Mouse (Mus musculus) heart, embryonic 13.5 days (tissue): ENCODE results near the gene Fev. TPM values are rescaled to one million over a fixed set of nuclear protein-coding genes. Genes with fewer than 3 reads are reported as not detected.

Experiments used
- ATAC-seq: fragments of 200-750 bp; cut with Nextera tagmentation; 2 replicates; pipeline ENCODE4 v1.8.0; 2017; ENCODE audit warnings: moderate TSS enrichment; ENCODE audit not compliant: insufficient number of reproducible peaks, low FRiP score, low TSS enrichment; ENCODE audit errors: extremely low read depth
- H3K27ac ChIP-seq: fragments of 300-500 bp; sonication (generic); replicated peaks from 2 replicates; pipeline ENCODE4 v1.5.1; 2015; ENCODE audit warnings: moderate library complexity, mild to moderate bottlenecking, inconsistent platforms
- H3K27me3 ChIP-seq: fragments of 300-500 bp; sonication (generic); replicated peaks from 2 replicates; pipeline ENCODE4 v1.6.1; 2015; ENCODE audit warnings: mild to moderate bottlenecking, inconsistent platforms
- H3K36me3 ChIP-seq: fragments of 300-500 bp; sonication (generic); 2 replicates; pipeline ENCODE4 v1.6.1; 2015; ENCODE audit warnings: mild to moderate bottlenecking, inconsistent platforms
- H3K4me1 ChIP-seq: fragments of 300-500 bp; sonication (generic); 2 replicates; pipeline ENCODE4 v1.6.1; 2015; ENCODE audit warnings: inconsistent platforms
- H3K4me2 ChIP-seq: fragments of 300-500 bp; sonication (generic); 2 replicates; pipeline ENCODE4 v1.6.1; 2015; ENCODE audit warnings: inconsistent platforms, mild to moderate bottlenecking, moderate library complexity
- H3K4me3 ChIP-seq: fragments of 300-500 bp; sonication (generic); 2 replicates; pipeline ENCODE4 v1.5.1; 2015; ENCODE audit warnings: moderate library complexity, mild to moderate bottlenecking, inconsistent platforms
- H3K9ac ChIP-seq: fragments of 300-500 bp; sonication (generic); 2 replicates; pipeline ENCODE4 v1.6.1; 2015; ENCODE audit warnings: inconsistent platforms, mild to moderate bottlenecking, moderate library complexity
- H3K9me3 ChIP-seq: fragments of 300-500 bp; sonication (generic); 2 replicates; pipeline ENCODE4 v1.6.1; 2016; ENCODE audit warnings: inconsistent platforms
- WGBS: fragments of 180-500 bp; shearing (Covaris S2); methylation state at CpG from one replicate; pipeline ENCODE4 v1.1.7; 2015; ENCODE audit warnings: mixed read lengths; 5-methylcytosine and 5-hydroxymethylcytosine counted together
- polyA plus RNA-seq: library from polyadenylated mRNA; unstranded; fragments of >200 nt; fragmentation: Nextera tagmentation; extraction: Ambion mirVana; gene quantifications from 2 replicates; pipeline ENCODE4 v1.2.1, GENCODE M21; 2015

Fev gene
- polyA plus RNA-seq, 1 experiment from 2014 or later = 0.90 TPM

DNA sequence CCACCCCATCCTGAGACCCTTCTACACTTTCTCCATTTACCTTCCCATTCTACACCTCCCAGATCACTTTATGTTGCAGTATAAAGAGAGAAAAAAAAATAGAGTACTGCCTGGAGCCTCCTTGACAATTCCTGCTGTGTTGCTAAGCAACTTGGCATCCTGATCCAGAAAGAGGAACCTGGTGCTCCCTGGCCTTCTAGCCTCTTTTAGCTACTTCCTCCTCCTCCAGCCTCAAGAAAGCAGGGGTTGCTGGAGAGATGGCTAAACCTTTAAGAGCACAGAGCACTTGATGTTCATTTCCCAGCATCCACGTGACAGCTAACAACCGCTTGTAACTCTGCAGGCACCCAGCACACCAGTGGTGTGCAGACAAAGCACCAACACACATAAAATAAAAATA lies 13.0 kb downstream of the Fev start:
- no peak overlapping the region for H3K27ac ChIP-seq
- no peaks in the 10 kb centered on the region for H3K9me3 ChIP-seq
- H3K4me1 ChIP-seq = no peaks in the 10 kb centered on the region
- peaks cover 88% of the 10 kb centered on the region for H3K27me3 ChIP-seq
- no peaks in the 10 kb centered on the region for H3K36me3 ChIP-seq
- no peak for ATAC-seq
- H3K9ac ChIP-seq = no peak overlapping the region
- H3K4me2 ChIP-seq = no peak overlapping the region
- no peak overlapping the region for H3K4me3 ChIP-seq
- 58% methylated on average over 2 of the region's 2 CpGs for WGBS

DNA sequence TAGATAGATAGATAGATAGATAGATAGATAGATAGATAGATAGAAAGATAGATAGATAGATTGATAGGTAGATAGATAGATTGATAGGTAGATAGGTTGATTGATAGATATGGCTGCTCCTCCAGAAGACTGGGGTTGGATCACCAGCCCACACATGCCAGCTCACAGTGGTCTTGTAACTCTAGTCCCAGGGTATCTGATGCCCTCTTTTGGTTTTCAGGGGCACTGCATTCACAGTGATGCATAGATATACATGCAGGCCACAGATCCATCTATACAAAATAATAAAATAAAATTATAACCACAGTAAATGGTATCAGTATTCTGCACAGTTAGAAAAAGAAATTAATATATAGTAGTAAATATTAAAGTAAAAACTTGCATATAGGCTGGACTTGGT lies 23.4 kb downstream of the Fev start:
- Histone ChIP-seq H3K4me3 (no peak overlapping the region), H3K9me3 (no peaks in the 10 kb centered on the region), H3K9ac (no peak overlapping the region), H3K4me1 (peaks cover 14% of the 10 kb centered on the region), H3K27ac (no peak overlapping the region), H3K27me3 (peaks cover 67% of the 10 kb centered on the region), H3K36me3 (no peaks in the 10 kb centered on the region), H3K4me2 (no peak overlapping the region)
- no peak for ATAC-seq

DNA sequence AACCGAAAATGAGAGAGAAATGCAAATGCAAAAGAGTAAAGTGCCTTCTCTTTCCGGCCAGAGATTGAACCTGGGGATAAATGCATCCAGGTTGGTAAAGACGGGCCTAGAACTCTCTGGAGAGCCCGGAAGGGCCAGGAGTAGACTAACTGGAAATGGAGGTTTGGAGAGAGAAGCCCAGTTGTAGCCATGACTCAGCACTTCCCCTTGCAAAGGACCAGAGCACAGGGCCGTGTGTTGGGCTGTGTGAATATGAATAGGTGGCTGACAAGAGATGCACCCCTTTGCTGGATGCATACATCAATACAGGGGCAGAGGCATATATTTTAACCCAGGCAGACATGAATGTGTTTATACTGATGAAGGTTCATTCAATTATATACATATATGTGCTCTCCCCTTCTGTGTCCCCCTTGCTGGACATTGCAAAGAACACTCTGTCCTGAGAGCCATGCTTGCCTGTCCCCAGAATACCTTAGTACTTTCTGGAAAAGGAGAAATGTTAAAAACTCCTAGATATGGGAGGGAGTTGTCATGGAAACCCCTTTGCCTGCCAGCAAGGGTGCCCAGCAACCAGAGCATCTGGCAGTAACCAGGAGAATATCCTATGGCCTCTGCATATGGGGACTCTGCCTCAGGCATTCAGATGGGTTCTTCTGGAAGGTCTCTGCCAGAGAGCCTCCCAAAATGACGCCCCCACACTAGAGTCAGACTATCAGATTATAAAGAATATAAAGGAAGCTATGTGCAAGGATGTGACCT lies 25.8 kb downstream of the Fev start:
- WGBS = 36% methylated on average over 6 of the region's 6 CpGs
- H3K9ac ChIP-seq = no peak overlapping the region
- no peak for ATAC-seq
- H3K9me3 ChIP-seq = no peaks in the 10 kb centered on the region
- no peak overlapping the region for H3K4me2 ChIP-seq
- no peak overlapping the region for H3K4me3 ChIP-seq
- H3K36me3 ChIP-seq = no peaks in the 10 kb centered on the region
- H3K4me1 ChIP-seq = peaks cover 32% of the 10 kb centered on the region
- peaks cover 83% of the 10 kb centered on the region for H3K27me3 ChIP-seq
- H3K27ac ChIP-seq = no peak overlapping the region

DNA sequence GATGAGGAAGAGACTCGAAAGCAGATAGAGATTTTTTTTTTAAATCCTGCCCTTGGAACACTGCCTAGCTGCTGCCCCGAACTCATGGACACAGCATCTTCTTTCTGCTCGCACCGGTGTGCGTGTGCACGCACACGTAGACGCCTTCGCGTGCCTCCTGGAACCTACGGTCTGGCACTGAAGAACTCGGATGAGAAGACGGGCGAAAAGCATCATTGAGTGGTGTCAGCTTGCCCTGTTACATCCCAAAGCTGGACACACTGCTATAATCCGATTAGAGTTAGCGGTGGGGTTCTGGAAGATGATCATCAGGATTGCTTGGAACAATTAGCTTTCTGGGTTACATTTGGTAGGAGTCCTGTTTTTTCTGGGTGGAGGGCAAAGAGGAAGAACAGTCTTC lies 26.4 kb downstream of the Fev start:
- no peaks in the 10 kb centered on the region for H3K36me3 ChIP-seq
- H3K27me3 ChIP-seq = peaks cover 89% of the 10 kb centered on the region
- peaks cover 35% of the 10 kb centered on the region for H3K4me1 ChIP-seq
- H3K4me2 ChIP-seq = peak overlapping the region; percentile 64
- H3K9ac ChIP-seq = no peak overlapping the region
- no peaks in the 10 kb centered on the region for H3K9me3 ChIP-seq
- ATAC-seq = no peak
- no peak overlapping the region for H3K27ac ChIP-seq
- WGBS = 8% methylated on average over 16 of the region's 16 CpGs
- H3K4me3 ChIP-seq = peak overlapping the region; percentile 43

DNA sequence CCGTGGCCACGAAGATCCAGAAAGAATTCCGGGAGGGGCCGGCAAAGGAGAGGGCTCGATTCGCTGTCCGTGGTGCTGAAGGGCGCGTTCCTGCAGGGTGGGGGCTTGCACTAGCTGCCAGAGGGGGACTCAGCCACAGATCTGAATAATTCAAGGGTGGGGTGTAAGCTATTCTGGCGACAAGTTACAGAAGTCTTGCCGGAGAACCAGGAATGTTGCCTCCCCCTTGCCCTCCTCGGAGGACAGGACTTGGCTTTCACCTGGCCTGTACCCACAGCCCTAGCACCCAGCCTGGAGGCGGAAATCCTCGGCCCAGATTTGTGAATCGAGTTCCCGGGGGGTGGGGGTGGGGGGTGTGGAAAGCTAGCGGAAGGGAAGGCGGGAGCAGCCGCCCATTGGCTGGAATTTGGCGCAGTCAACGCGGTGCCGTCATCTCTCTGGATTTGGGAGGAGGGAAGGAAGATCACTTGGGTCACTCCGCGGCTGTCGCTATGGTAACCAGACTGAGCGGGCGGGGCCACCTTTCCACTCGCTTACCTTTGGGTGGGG lies 27.0 kb downstream of the Fev start:
- peak overlapping the region; percentile 64 for H3K4me2 ChIP-seq
- no peak overlapping the region for H3K9ac ChIP-seq
- no peak overlapping the region for H3K27ac ChIP-seq
- H3K4me3 ChIP-seq = peak overlapping the region; percentile 43
- no peaks in the 10 kb centered on the region for H3K9me3 ChIP-seq
- peaks cover 94% of the 10 kb centered on the region for H3K27me3 ChIP-seq
- ATAC-seq = no peak
- WGBS = under 1% methylated on average over 29 of the region's 29 CpGs
- H3K4me1 ChIP-seq = peaks cover 35% of the 10 kb centered on the region
- no peaks in the 10 kb centered on the region for H3K36me3 ChIP-seq

DNA sequence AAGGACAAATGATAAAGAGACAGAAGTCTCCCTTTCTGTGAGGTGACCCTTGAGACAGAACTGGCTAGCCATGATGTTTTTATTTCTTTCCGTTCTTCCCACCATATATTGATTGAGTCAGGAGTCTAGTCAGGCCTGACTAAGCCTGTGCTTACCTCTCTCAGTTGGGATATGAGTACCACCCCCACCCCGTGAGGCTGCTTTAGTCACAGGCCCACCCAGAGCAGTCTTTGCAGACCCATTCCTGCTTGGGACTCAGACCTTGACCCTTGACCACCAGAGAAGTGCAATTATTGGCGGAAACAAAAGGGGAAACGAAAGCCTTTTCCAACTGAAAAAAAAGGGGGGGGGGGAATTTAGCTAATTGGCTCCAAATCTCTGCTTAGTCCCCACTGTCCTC lies 27.5 kb downstream of the Fev start:
- no peak for ATAC-seq
- Histone ChIP-seq H3K27ac (no peak overlapping the region), H3K4me2 (peak overlapping the region; percentile 64), H3K9ac (no peak overlapping the region), H3K4me1 (peaks cover 35% of the 10 kb centered on the region), H3K27me3 (peaks cover 97% of the 10 kb centered on the region), H3K4me3 (peak overlapping the region; percentile 43), H3K9me3 (no peaks in the 10 kb centered on the region), H3K36me3 (no peaks in the 10 kb centered on the region)
- WGBS = 12% methylated on average over 4 of the region's 4 CpGs

DNA sequence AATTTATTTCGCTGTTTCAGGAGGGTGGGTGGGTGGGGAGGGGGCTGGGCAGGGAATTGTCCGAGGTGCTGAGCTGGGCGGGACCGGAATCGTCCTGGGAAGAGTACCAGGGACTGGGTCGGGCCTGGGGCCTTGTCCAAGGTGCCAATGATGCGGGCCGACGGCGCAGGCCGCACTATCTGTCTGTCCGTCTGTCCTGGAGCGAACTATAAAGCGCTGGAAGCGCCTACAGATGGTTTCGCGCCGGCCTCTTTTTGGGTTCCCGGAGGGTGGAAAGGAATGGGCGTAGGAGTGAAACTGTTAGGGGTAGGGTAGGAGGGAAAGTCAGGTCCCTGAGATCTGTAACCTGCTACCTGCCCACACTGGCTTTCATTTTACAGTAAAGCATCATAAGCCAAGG lies 28.0 kb downstream of the Fev start:
- ATAC-seq = no peak
- Histone ChIP-seq H3K36me3 (no peaks in the 10 kb centered on the region), H3K4me2 (no peak overlapping the region), H3K27ac (no peak overlapping the region), H3K27me3 (peaks cover 97% of the 10 kb centered on the region), H3K9me3 (no peaks in the 10 kb centered on the region), H3K4me3 (no peak overlapping the region), H3K4me1 (peaks cover 35% of the 10 kb centered on the region), H3K9ac (no peak overlapping the region)
- WGBS = 3% methylated on average over 20 of the region's 20 CpGs

DNA sequence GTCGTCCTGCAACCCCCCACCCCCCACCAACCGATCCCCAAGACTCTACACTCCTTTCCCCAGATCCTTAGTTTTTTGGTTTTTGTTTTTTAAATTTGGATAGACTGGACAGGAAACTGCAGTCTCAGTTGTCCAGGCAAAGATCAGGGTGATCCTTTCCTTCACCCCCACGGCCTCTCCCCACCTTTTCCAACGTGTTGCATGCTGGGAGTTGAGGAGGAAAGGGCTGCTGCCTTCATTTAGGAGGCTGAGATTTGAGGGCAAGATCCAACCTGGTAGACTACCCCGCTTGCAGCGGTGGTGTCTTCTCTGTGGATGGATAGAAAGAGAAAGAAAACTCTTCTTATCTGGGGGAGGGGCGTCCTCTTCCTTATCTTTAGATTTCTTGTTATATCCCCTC lies 28.4 kb downstream of the Fev start:
- ATAC-seq = no peak
- under 1% methylated on average over 7 of the region's 7 CpGs for WGBS

DNA sequence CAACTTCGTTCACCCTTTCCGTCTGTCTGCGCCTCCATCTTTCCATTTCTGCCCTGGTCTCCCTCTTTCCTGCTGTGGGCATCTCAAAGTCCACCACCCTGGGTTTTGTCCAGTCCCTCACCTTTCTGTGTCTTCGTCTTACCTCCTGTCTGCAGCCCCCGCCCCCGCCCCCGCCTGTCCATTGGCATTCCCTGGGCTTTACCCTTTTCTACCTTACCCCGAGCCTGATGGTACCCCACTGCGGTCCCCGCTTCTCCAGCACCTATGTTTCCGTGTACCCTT lies 28.8 kb downstream of the Fev start:
- H3K9ac ChIP-seq = no peak overlapping the region
- H3K27ac ChIP-seq = no peak overlapping the region
- peak overlapping the region; percentile 66; the same call in 1 of the 2 replicates for H3K4me3 ChIP-seq
- peak overlapping the region; percentile 95 for H3K4me2 ChIP-seq
- H3K9me3 ChIP-seq = no peaks in the 10 kb centered on the region
- 4% methylated on average over 11 of the region's 11 CpGs for WGBS
- peaks cover 98% of the 10 kb centered on the region for H3K27me3 ChIP-seq
- no peak for ATAC-seq
- no peaks in the 10 kb centered on the region for H3K36me3 ChIP-seq
- H3K4me1 ChIP-seq = peaks cover 35% of the 10 kb centered on the region

More for the DNA sequence above, 28.4 kb downstream of the Fev start:
- Histone ChIP-seq H3K4me2 (no peak overlapping the region), H3K9me3 (no peaks in the 10 kb centered on the region), H3K36me3 (no peaks in the 10 kb centered on the region), H3K4me3 (no peak overlapping the region), H3K27ac (no peak overlapping the region), H3K9ac (no peak overlapping the region), H3K4me1 (peaks cover 35% of the 10 kb centered on the region), H3K27me3 (peaks cover 98% of the 10 kb centered on the region)

DNA sequence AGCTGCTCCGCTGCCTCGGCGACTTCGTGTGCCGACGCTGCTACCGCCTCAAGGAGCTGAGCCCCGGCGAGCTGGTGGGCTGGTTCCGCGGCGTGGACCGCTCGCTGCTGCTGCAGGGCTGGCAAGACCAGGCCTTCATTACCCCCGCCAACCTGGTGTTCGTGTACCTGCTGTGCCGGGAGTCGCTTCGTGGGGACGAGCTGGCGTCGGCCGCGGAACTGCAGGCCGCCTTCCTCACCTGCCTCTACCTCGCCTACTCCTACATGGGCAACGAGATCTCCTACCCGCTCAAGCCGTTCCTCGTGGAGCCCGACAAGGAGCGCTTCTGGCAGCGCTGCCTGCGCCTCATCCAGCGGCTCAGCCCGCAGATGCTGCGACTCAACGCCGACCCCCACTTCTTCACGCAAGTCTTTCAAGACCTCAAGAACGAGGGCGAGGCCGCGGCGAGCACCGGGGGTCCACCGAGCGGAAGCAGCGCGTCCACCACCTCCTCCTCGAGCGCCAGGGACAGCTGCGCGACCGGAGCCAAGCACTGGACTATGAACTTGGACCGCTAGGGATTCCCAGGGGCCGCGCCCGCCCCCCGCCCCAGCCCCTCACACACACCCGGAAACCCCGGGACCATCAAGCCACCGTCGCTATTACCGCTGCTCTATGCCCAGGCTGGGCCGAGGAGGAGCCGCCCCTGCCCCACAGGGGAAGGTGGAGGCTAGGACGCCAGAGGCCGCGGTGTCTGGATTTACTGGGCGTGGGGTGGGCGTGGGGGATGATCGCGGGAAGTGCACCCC lies 29.4 kb downstream of the Fev start:
- H3K4me3 ChIP-seq = peak overlapping the region; percentile 66
- H3K4me1 ChIP-seq = peaks cover 35% of the 10 kb centered on the region
- ATAC-seq = no peak
- no peaks in the 10 kb centered on the region for H3K36me3 ChIP-seq
- H3K4me2 ChIP-seq = peak overlapping the region; percentile 95
- H3K9me3 ChIP-seq = no peaks in the 10 kb centered on the region
- H3K27ac ChIP-seq = no peak overlapping the region
- H3K27me3 ChIP-seq = peaks cover 100% of the 10 kb centered on the region
- WGBS = 1% methylated on average over 74 of the region's 74 CpGs
- no peak overlapping the region for H3K9ac ChIP-seq

DNA sequence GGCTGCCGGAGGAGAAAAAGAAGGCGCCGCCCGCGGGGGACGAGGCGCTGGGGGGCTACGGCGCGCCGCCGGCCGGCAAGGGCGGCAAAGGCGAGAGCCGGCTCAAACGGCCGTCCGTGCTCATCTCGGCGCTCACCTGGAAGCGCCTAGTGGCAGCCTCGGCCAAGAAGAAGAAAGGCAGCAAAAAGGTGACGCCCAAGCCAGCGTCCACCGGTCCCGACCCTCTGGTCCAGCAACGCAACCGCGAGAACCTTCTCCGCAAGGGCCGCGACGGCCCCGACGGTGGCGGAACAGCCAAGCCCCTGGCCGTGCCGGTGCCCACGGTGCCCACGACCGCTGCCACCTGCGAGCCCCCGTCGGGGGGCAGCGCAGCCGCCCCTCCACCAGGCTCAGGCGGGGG lies 30.1 kb downstream of the Fev start:
- no peak for ATAC-seq
- H3K4me3 ChIP-seq = peak overlapping the region; percentile 66
- H3K27me3 ChIP-seq = peaks cover 100% of the 10 kb centered on the region
- H3K27ac ChIP-seq = no peak overlapping the region
- no peaks in the 10 kb centered on the region for H3K36me3 ChIP-seq
- H3K9me3 ChIP-seq = no peaks in the 10 kb centered on the region
- peak overlapping the region; percentile 95 for H3K4me2 ChIP-seq
- under 1% methylated on average over 48 of the region's 48 CpGs for WGBS
- H3K9ac ChIP-seq = peak overlapping the region; percentile 62
- peaks cover 35% of the 10 kb centered on the region for H3K4me1 ChIP-seq
